Mouse (Mus musculus) neural tube, embryonic 13.5 days (tissue): Measurements from ENCODE around the gene BC017158. TPM values are rescaled to one million over a fixed set of nuclear protein-coding genes. Genes with fewer than 3 reads are reported as not detected.
"Not testable (repeated sequence)": the region's sequence is repeated elsewhere in the genome, so short reads cannot be mapped to it uniquely, and the experiment has no call there.

ENCODE experiments used
- ATAC-seq: fragments of 200-750 bp; cut with Nextera tagmentation; 2 replicates; pipeline ENCODE4 v1.8.0; 2017; ENCODE audit warnings: low read depth, mild to moderate bottlenecking, moderate TSS enrichment, moderate library complexity
- H3K27ac ChIP-seq: fragments of 300-500 bp; sonication (generic); replicated peaks from 2 replicates; pipeline ENCODE4 v1.5.1; 2015; ENCODE audit warnings: moderate library complexity, mild to moderate bottlenecking, inconsistent platforms
- H3K27me3 ChIP-seq: fragments of 300-500 bp; sonication (generic); 2 replicates; pipeline ENCODE4 v1.6.1; 2015; ENCODE audit warnings: mild to moderate bottlenecking, inconsistent platforms
- H3K36me3 ChIP-seq: fragments of 300-500 bp; sonication (generic); 2 replicates; pipeline ENCODE4 v1.6.1; 2015; ENCODE audit warnings: mild to moderate bottlenecking, inconsistent platforms
- H3K4me1 ChIP-seq: fragments of 300-500 bp; sonication (generic); replicated peaks from 2 replicates; pipeline ENCODE4 v1.6.1; 2015; ENCODE audit warnings: inconsistent platforms
- H3K4me2 ChIP-seq: fragments of 300-500 bp; sonication (generic); 2 replicates; pipeline ENCODE4 v1.6.1; 2015; ENCODE audit warnings: inconsistent platforms, mild to moderate bottlenecking, moderate library complexity
- H3K4me3 ChIP-seq: fragments of 300-500 bp; sonication (generic); 2 replicates; pipeline ENCODE4 v1.5.1; 2015; ENCODE audit warnings: mild to moderate bottlenecking, inconsistent platforms
- H3K9ac ChIP-seq: fragments of 300-500 bp; sonication (generic); 2 replicates; pipeline ENCODE4 v1.6.1; 2015; ENCODE audit warnings: moderate library complexity, mild to moderate bottlenecking, inconsistent platforms
- H3K9me3 ChIP-seq: fragments of 300-500 bp; sonication (generic); 2 replicates; pipeline ENCODE4 v1.6.1; 2016; ENCODE audit warnings: inconsistent platforms
- WGBS: fragments of 180-500 bp; shearing (Covaris S2); methylation state at CpG from one replicate; pipeline ENCODE4 v1.1.7; 2015; 5-methylcytosine and 5-hydroxymethylcytosine counted together
- polyA plus RNA-seq: library from polyadenylated mRNA; unstranded; fragments of >200 nt; fragmentation: Nextera tagmentation; extraction: Ambion mirVana; gene quantifications from 2 replicates; pipeline ENCODE4 v1.2.1, GENCODE M21; 2015

Gene BC017158
- 19.1 and 19.7 TPM in 2 replicates for polyA plus RNA-seq

- Histone ChIP-seq H3K27me3 (no peaks in the 10 kb centered on the region), H3K27ac (peak within 1 kb of the TSS; percentile 79), H3K4me2 (peak within 1 kb of the TSS; percentile 91), H3K4me1 (peaks cover 20% of the 10 kb centered on the region), H3K4me3 (peak within 1 kb of the TSS; percentile 78), H3K9me3 (no peaks in the 10 kb centered on the region), H3K9ac (peak within 1 kb of the TSS; percentile 88), H3K36me3 (no peaks in the 10 kb centered on the region)
- 2% methylated on average over 47 of the region's 47 CpGs for WGBS
- ATAC-seq: peak; percentile 81
Observed at GRCm38 (mm10) chr7:128297617-128298480, at the start of gene BC017158. Gene BC017158, minus strand, starts transcription at chr7:128298170.

- H3K9ac ChIP-seq: no peak overlapping the region
- no peak for ATAC-seq
- WGBS: 81% methylated on average over 8 of the region's 8 CpGs
Observed at GRCm38 (mm10) chr7:128346991-128347390, 49.0 kb upstream of the BC017158 start.

GRCm38 (mm10) chr7:128346522-128346921 is 48.6 kb upstream of the BC017158 start:
- H3K27ac ChIP-seq: no peak overlapping the region
- H3K4me1 ChIP-seq: peaks cover 8% of the 10 kb centered on the region
- ATAC-seq: no peak
- no peaks in the 10 kb centered on the region for H3K36me3 ChIP-seq
- no peaks in the 10 kb centered on the region for H3K27me3 ChIP-seq
- WGBS: 78% methylated on average over 2 of the region's 2 CpGs
- H3K4me3 ChIP-seq: no peak overlapping the region
- H3K9me3 ChIP-seq: no peaks in the 10 kb centered on the region
- H3K4me2 ChIP-seq: no peak overlapping the region
- no peak overlapping the region for H3K9ac ChIP-seq

More at GRCm38 (mm10) chr7:128346991-128347390, 49.0 kb upstream of the BC017158 start:
- Histone ChIP-seq H3K27ac (no peak overlapping the region), H3K4me2 (no peak overlapping the region), H3K4me3 (no peak overlapping the region), H3K9me3 (no peaks in the 10 kb centered on the region), H3K4me1 (peaks cover 8% of the 10 kb centered on the region), H3K36me3 (no peaks in the 10 kb centered on the region), H3K27me3 (no peaks in the 10 kb centered on the region)

GRCm38 (mm10) chr7:128345691-128346090 is 47.7 kb upstream of the BC017158 start:
- H3K9me3 ChIP-seq: no peaks in the 10 kb centered on the region
- H3K4me1 ChIP-seq: peaks cover 8% of the 10 kb centered on the region
- ATAC-seq: no peak
- H3K4me2 ChIP-seq: no peak overlapping the region
- WGBS: 88% methylated on average over 6 of the region's 6 CpGs
- no peaks in the 10 kb centered on the region for H3K27me3 ChIP-seq
- no peak overlapping the region for H3K9ac ChIP-seq
- H3K4me3 ChIP-seq: no peak overlapping the region
- no peaks in the 10 kb centered on the region for H3K36me3 ChIP-seq
- no peak overlapping the region for H3K27ac ChIP-seq

GRCm38 (mm10) chr7:128344928-128345653 is 47.1 kb upstream of the BC017158 start:
- 65% methylated on average over 6 of the region's 6 CpGs for WGBS
- Histone ChIP-seq H3K9ac (no peak overlapping the region), H3K36me3 (no peaks in the 10 kb centered on the region), H3K4me3 (no peak overlapping the region), H3K27me3 (no peaks in the 10 kb centered on the region), H3K4me2 (no peak overlapping the region), H3K9me3 (no peaks in the 10 kb centered on the region), H3K27ac (no peak overlapping the region), H3K4me1 (peaks cover 8% of the 10 kb centered on the region)
- peak; percentile 32; the same call in 1 of the 2 replicates for ATAC-seq

GRCm38 (mm10) chr7:128344488-128344887 is 46.5 kb upstream of the BC017158 start:
- no peaks in the 10 kb centered on the region for H3K27me3 ChIP-seq
- no peak overlapping the region for H3K4me3 ChIP-seq
- 87% methylated on average over 7 of the region's 7 CpGs for WGBS
- ATAC-seq: no peak
- no peak overlapping the region for H3K4me2 ChIP-seq
- peaks cover 8% of the 10 kb centered on the region for H3K4me1 ChIP-seq
- no peak overlapping the region for H3K9ac ChIP-seq
- H3K27ac ChIP-seq: no peak overlapping the region
- H3K9me3 ChIP-seq: no peaks in the 10 kb centered on the region
- H3K36me3 ChIP-seq: no peaks in the 10 kb centered on the region

GRCm38 (mm10) chr7:128342691-128343090 is 44.7 kb upstream of the BC017158 start:
- H3K36me3 ChIP-seq, H3K4me2 ChIP-seq, H3K4me3 ChIP-seq, ATAC-seq, H3K9ac ChIP-seq, H3K27me3 ChIP-seq, H3K4me1 ChIP-seq, H3K9me3 ChIP-seq, H3K27ac ChIP-seq: not testable (repeated sequence)
- 87% methylated on average over 7 of the region's 10 CpGs for WGBS

- H3K27ac ChIP-seq, H3K9me3 ChIP-seq, H3K4me2 ChIP-seq, H3K9ac ChIP-seq, ATAC-seq, H3K27me3 ChIP-seq, H3K4me1 ChIP-seq, H3K4me3 ChIP-seq, H3K36me3 ChIP-seq: not testable (repeated sequence)
- 80% methylated on average over 9 of the region's 9 CpGs for WGBS
Observed at GRCm38 (mm10) chr7:128340321-128340720, 42.4 kb upstream of the BC017158 start.

- H3K9ac ChIP-seq: no peak overlapping the region
- H3K27ac ChIP-seq: no peak overlapping the region
- no peaks in the 10 kb centered on the region; the same call in 1 of the 2 replicates for H3K27me3 ChIP-seq
- H3K9me3 ChIP-seq: no peaks in the 10 kb centered on the region
- 77% methylated on average over 1 of the region's 1 CpGs for whole genome bisulfite sequencing
- H3K4me1 ChIP-seq: peaks cover 16% of the 10 kb centered on the region
- H3K4me2 ChIP-seq: no peak overlapping the region
- ATAC-seq: no peak
- H3K4me3 ChIP-seq: no peak overlapping the region
- H3K36me3 ChIP-seq: no peaks in the 10 kb centered on the region
Observed at GRCm38 (mm10) chr7:128332896-128333295, 34.9 kb upstream of the BC017158 start.

- no peaks in the 10 kb centered on the region; the same call in 1 of the 2 replicates for H3K27me3 ChIP-seq
- peak overlapping the region; percentile 54 for H3K27ac ChIP-seq
- peak overlapping the region; percentile 40 for H3K4me2 ChIP-seq
- peaks cover 16% of the 10 kb centered on the region for H3K4me1 ChIP-seq
- H3K9ac ChIP-seq: no peak overlapping the region
- H3K36me3 ChIP-seq: no peaks in the 10 kb centered on the region
- 26% methylated on average over 9 of the region's 9 CpGs for WGBS
- ATAC-seq: no peak
- H3K9me3 ChIP-seq: no peaks in the 10 kb centered on the region
- H3K4me3 ChIP-seq: no peak overlapping the region
Observed at GRCm38 (mm10) chr7:128330981-128331380, 33.0 kb upstream of the BC017158 start.

GRCm38 (mm10) chr7:128324977-128325376 is 27.0 kb upstream of the BC017158 start:
- H3K4me1 ChIP-seq: 0 out of 2 replicates have a peak, but pooled peaks cover 5% of the 10 kb centered on the region
- H3K4me2 ChIP-seq: no peak overlapping the region
- H3K27me3 ChIP-seq: no peaks in the 10 kb centered on the region
- no peak for ATAC-seq
- WGBS: 86% methylated on average over 1 of the region's 1 CpGs
- H3K9me3 ChIP-seq: no peaks in the 10 kb centered on the region
- H3K9ac ChIP-seq: no peak overlapping the region
- no peak overlapping the region for H3K4me3 ChIP-seq
- H3K27ac ChIP-seq: no peak overlapping the region
- H3K36me3 ChIP-seq: no peaks in the 10 kb centered on the region

GRCm38 (mm10) chr7:128321260-128321659 is 23.3 kb upstream of the BC017158 start:
- Histone ChIP-seq H3K9me3 (no peaks in the 10 kb centered on the region), H3K4me3 (no peak overlapping the region), H3K4me2 (no peak overlapping the region), H3K9ac (no peak overlapping the region), H3K4me1 (0 out of 2 replicates have a peak, but pooled peaks cover 5% of the 10 kb centered on the region), H3K27ac (no peak overlapping the region), H3K27me3 (no peaks in the 10 kb centered on the region), H3K36me3 (no peaks in the 10 kb centered on the region)
- 78% methylated on average over 7 of the region's 7 CpGs for WGBS
- ATAC-seq: no peak
